Mouse (Mus musculus) kidney, embryonic 15.5 days (tissue): ENCODE data around the gene Arhgap32. TPM values are rescaled to one million over a fixed set of nuclear protein-coding genes. Genes with fewer than 3 reads are reported as not detected.
"Not testable (repeated sequence)": the region's sequence is repeated elsewhere in the genome, so short reads cannot be mapped to it uniquely, and the experiment has no call there.

Experiments used
- ATAC-seq: fragments of 200-750 bp; cut with Nextera tagmentation; replicated peaks from 2 replicates; pipeline ENCODE4 v1.8.0; 2017; ENCODE audit warnings: moderate TSS enrichment; ENCODE audit not compliant: low FRiP score
- H3K27ac ChIP-seq: fragments of 300-500 bp; sonication (generic); 2 replicates; pipeline ENCODE4 v1.5.1; 2015; ENCODE audit warnings: mild to moderate bottlenecking, inconsistent platforms
- H3K27me3 ChIP-seq: fragments of 300-500 bp; sonication (generic); 2 replicates; pipeline ENCODE4 v1.6.1; 2015; ENCODE audit warnings: inconsistent platforms
- H3K36me3 ChIP-seq: fragments of 300-500 bp; sonication (generic); 2 replicates; pipeline ENCODE4 v1.6.1; 2015; ENCODE audit warnings: inconsistent platforms
- H3K4me1 ChIP-seq: fragments of 300-500 bp; sonication (generic); 2 replicates; pipeline ENCODE4 v1.6.1; 2015; ENCODE audit warnings: inconsistent platforms
- H3K4me2 ChIP-seq: fragments of 300-500 bp; sonication (generic); 2 replicates; pipeline ENCODE4 v1.6.1; 2015; ENCODE audit warnings: moderate library complexity, mild to moderate bottlenecking, inconsistent platforms
- H3K4me3 ChIP-seq: fragments of 300-500 bp; sonication (generic); replicated peaks from 2 replicates; pipeline ENCODE4 v1.5.1; 2015; ENCODE audit warnings: mild to moderate bottlenecking, inconsistent platforms
- H3K9ac ChIP-seq: fragments of 300-500 bp; sonication (generic); 2 replicates; pipeline ENCODE4 v1.6.1; 2015; ENCODE audit warnings: mild to moderate bottlenecking, inconsistent platforms
- H3K9me3 ChIP-seq: fragments of 300-500 bp; sonication (generic); replicated peaks from 2 replicates; pipeline ENCODE4 v1.6.1; 2016; ENCODE audit warnings: inconsistent platforms
- WGBS: fragments of 180-500 bp; shearing (Covaris S2); methylation state at CpG from one replicate; pipeline ENCODE4 v1.1.7; 2015; ENCODE audit warnings: mixed read lengths; 5-methylcytosine and 5-hydroxymethylcytosine counted together
- polyA plus RNA-seq: library from polyadenylated mRNA; unstranded; fragments of >200 nt; fragmentation: Nextera tagmentation; extraction: Ambion mirVana; gene quantifications from 2 replicates; pipeline ENCODE4 v1.2.1, GENCODE M21; 2015

Arhgap32 gene
- polyA plus RNA-seq, 1 experiment from 2014 or later, result 8.6 TPM

DNA sequence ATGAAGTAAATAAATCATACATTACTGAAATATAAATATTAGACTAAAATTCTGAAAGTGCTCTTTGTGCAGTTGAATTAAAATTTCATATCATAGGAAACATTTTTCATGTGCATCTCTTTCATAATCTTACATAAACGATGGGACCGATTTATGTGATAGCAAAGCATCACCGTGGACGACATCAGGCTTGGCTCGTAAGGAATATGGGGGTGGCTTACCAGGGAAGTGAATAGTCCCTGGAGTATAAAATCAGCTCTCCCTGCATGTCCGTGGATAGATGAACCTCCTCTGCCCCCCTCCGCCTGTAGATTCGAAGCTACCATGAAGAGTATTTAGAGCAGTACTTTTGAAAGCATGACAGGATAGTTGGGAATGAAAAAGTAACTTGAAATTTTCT is 11.3 kb upstream of the Arhgap32 start:
- Histone ChIP-seq H3K4me2 (no peak overlapping the region), H3K27ac (no peak overlapping the region), H3K9ac (no peak overlapping the region), H3K36me3 (no peaks in the 10 kb centered on the region), H3K4me3 (no peak overlapping the region), H3K9me3 (no peaks in the 10 kb centered on the region), H3K27me3 (no peaks in the 10 kb centered on the region), H3K4me1 (no peaks in the 10 kb centered on the region)
- 70% methylated on average over 8 of the region's 8 CpGs for WGBS
- ATAC-seq, result no peak

DNA sequence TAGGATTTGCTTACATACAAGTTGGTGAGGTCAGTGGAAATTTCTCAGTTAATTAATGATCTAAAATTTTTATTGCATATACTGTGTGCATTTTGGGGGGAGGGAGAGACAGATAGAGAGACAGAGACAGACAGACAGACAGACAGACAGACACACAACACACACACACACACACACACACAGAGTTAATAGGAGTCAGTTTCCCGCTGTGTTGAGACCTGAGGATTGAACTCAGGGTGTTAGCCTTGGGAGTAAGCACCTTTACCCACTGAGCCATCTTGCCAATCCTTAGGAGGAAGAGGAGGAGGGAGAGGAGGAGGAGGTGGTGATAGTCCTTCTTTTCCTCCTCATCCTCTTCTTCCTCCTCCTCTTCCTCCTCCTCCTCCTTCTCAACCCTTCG is 5.6 kb upstream of the Arhgap32 start:
- H3K4me3 ChIP-seq, result no peak overlapping the region
- H3K4me2 ChIP-seq, result no peak overlapping the region
- ATAC-seq, result no peak
- no peaks in the 10 kb centered on the region for H3K9me3 ChIP-seq
- H3K27me3 ChIP-seq, result no peaks in the 10 kb centered on the region
- H3K4me1 ChIP-seq, result 0 out of 2 replicates have a peak, but pooled peaks cover 3% of the 10 kb centered on the region
- H3K36me3 ChIP-seq, result no peaks in the 10 kb centered on the region
- H3K9ac ChIP-seq, result no peak overlapping the region
- no peak overlapping the region for H3K27ac ChIP-seq
- 92% methylated on average over 2 of the region's 2 CpGs for WGBS

GRCm38 (mm10) chr9:32116272-32116671 is 336 bp downstream of the Arhgap32 start:
- Histone ChIP-seq H3K4me1 (0 out of 2 replicates have a peak, but pooled peaks cover 7% of the 10 kb centered on the region), H3K27me3 (no peaks in the 10 kb centered on the region), H3K4me2 (no peak overlapping the region), H3K9me3 (0 out of 2 replicates have a peak, but pooled peaks cover 2% of the 10 kb centered on the region), H3K36me3 (no peaks in the 10 kb centered on the region), H3K4me3 (no peak overlapping the region), H3K9ac (no peak overlapping the region), H3K27ac (no peak overlapping the region)
- no peak for ATAC-seq
- WGBS, result 69% methylated on average over 5 of the region's 5 CpGs

GRCm38 (mm10) chr9:32117876-32118275 is 1.9 kb downstream of the Arhgap32 start:
- ATAC-seq, result no peak
- no peak overlapping the region for H3K9ac ChIP-seq
- no peaks in the 10 kb centered on the region for H3K27me3 ChIP-seq
- H3K4me2 ChIP-seq, result no peak overlapping the region
- no peak overlapping the region for H3K4me3 ChIP-seq
- 0 out of 2 replicates have a peak, but pooled peaks cover 7% of the 10 kb centered on the region for H3K4me1 ChIP-seq
- no peaks in the 10 kb centered on the region for H3K36me3 ChIP-seq
- H3K27ac ChIP-seq, result no peak overlapping the region
- H3K9me3 ChIP-seq, result 0 out of 2 replicates have a peak, but pooled peaks cover 3% of the 10 kb centered on the region
- 40% methylated on average over 4 of the region's 4 CpGs for WGBS

- Histone ChIP-seq H3K36me3 (no peaks in the 10 kb centered on the region), H3K4me3 (no peak overlapping the region), H3K27ac (no peak overlapping the region), H3K27me3 (no peaks in the 10 kb centered on the region), H3K9ac (no peak overlapping the region), H3K4me2 (no peak overlapping the region), H3K9me3 (0 out of 2 replicates have a peak, but pooled peaks cover 3% of the 10 kb centered on the region), H3K4me1 (0 out of 2 replicates have a peak, but pooled peaks cover 7% of the 10 kb centered on the region)
- ATAC-seq, result no peak
Observed at GRCm38 (mm10) chr9:32118433-32118832, 2.5 kb downstream of the Arhgap32 start.

GRCm38 (mm10) chr9:32119586-32119985 is 3.6 kb downstream of the Arhgap32 start:
- Histone ChIP-seq H3K4me1 (0 out of 2 replicates have a peak, but pooled peaks cover 7% of the 10 kb centered on the region), H3K36me3 (no peaks in the 10 kb centered on the region), H3K27me3 (no peaks in the 10 kb centered on the region), H3K9me3 (0 out of 2 replicates have a peak, but pooled peaks cover 3% of the 10 kb centered on the region), H3K4me2 (no peak overlapping the region), H3K27ac (no peak overlapping the region), H3K9ac (no peak overlapping the region), H3K4me3 (no peak overlapping the region)
- no peak for ATAC-seq
- 93% methylated on average over 6 of the region's 6 CpGs for WGBS

- Histone ChIP-seq H3K9ac (no peak overlapping the region), H3K4me1 (0 out of 2 replicates have a peak, but pooled peaks cover 5% of the 10 kb centered on the region), H3K36me3 (no peaks in the 10 kb centered on the region), H3K4me2 (no peak overlapping the region), H3K4me3 (no peak overlapping the region), H3K27ac (no peak overlapping the region), H3K9me3 (0 out of 2 replicates have a peak, but pooled peaks cover 3% of the 10 kb centered on the region), H3K27me3 (no peaks in the 10 kb centered on the region)
- 84% methylated on average over 1 of the region's 1 CpGs for WGBS
- ATAC-seq, result no peak
Observed at GRCm38 (mm10) chr9:32120162-32120561, 4.2 kb downstream of the Arhgap32 start.

- not testable (repeated sequence) for ATAC-seq, H3K27me3 ChIP-seq, H3K27ac ChIP-seq, H3K9me3 ChIP-seq, H3K36me3 ChIP-seq, H3K4me2 ChIP-seq, H3K4me1 ChIP-seq, H3K9ac ChIP-seq, H3K4me3 ChIP-seq
- 93% methylated on average over 13 of the region's 13 CpGs for WGBS
Observed at GRCm38 (mm10) chr9:32121271-32121670, 5.3 kb downstream of the Arhgap32 start.

DNA sequence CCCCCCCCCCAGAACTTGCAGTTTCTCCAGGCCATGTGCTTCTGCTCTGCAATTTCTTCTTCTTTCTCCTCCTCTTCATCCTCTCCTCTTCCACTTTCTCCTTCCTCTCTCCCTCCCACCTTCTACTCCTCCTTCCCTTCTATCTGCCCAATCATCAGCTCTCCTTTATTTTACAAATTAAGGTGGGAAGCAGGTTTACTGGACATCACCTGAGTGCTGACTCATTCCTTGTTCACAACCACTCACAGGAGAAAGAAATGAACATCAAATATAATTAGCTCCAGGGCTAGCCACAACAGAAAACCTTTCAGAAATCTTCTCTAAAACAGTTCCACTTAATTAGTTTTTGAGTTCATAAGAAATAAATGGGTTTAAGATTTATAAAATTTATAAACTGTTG is 20.3 kb downstream of the Arhgap32 start:
- H3K27me3 ChIP-seq, result no peaks in the 10 kb centered on the region
- no peak overlapping the region for H3K9ac ChIP-seq
- H3K36me3 ChIP-seq, result 0 out of 2 replicates have a peak, but pooled peaks cover 3% of the 10 kb centered on the region
- no peaks in the 10 kb centered on the region for H3K4me1 ChIP-seq
- no peaks in the 10 kb centered on the region for H3K9me3 ChIP-seq
- ATAC-seq, result no peak
- no peak overlapping the region for H3K4me2 ChIP-seq
- no peak overlapping the region for H3K27ac ChIP-seq
- no peak overlapping the region for H3K4me3 ChIP-seq

GRCm38 (mm10) chr9:32136680-32137295 is 20.9 kb downstream of the Arhgap32 start:
- ATAC-seq, result no peak
- no peak overlapping the region for H3K4me2 ChIP-seq
- 74% methylated on average over 11 of the region's 11 CpGs for WGBS

GRCm38 (mm10) chr9:32137697-32138426 is 21.9 kb downstream of the Arhgap32 start:
- Histone ChIP-seq H3K36me3 (no peaks in the 10 kb centered on the region), H3K27ac (no peak overlapping the region), H3K4me3 (no peak overlapping the region), H3K9ac (no peak overlapping the region), H3K4me1 (peaks cover 4% of the 10 kb centered on the region), H3K9me3 (no peaks in the 10 kb centered on the region), H3K4me2 (no peak overlapping the region), H3K27me3 (no peaks in the 10 kb centered on the region)
- no peak for ATAC-seq
- WGBS, result 92% methylated on average over 14 of the region's 14 CpGs

More at GRCm38 (mm10) chr9:32136680-32137295, 20.9 kb downstream of the Arhgap32 start:
- Histone ChIP-seq H3K9ac (no peak overlapping the region), H3K4me1 (no peaks in the 10 kb centered on the region), H3K36me3 (0 out of 2 replicates have a peak, but pooled peaks cover under 1% of the 10 kb centered on the region), H3K27ac (no peak overlapping the region), H3K9me3 (no peaks in the 10 kb centered on the region), H3K27me3 (no peaks in the 10 kb centered on the region), H3K4me3 (no peak overlapping the region)

DNA sequence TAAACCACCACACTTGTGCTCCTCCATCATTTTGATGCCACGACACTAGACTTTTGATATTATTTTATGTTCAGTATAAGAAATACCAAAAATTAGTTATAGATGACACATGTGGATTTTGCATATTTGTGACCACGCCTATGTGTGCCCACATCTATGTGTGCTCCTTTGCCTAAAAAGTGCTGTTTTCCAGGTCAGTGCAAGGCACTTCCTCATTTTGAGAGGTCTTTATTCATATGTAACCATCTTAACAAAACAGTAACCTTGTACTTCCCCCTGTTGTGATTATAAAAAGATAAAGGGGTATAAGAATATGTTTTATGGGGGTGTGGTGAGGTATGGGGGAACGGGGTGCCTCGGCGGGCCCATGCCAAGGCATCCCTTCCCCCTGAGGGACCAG is 22.7 kb downstream of the Arhgap32 start:
- Histone ChIP-seq H3K27me3 (no peaks in the 10 kb centered on the region), H3K4me2 (no peak overlapping the region), H3K4me3 (no peak overlapping the region), H3K4me1 (peaks cover 10% of the 10 kb centered on the region), H3K27ac (no peak overlapping the region), H3K9me3 (no peaks in the 10 kb centered on the region), H3K9ac (no peak overlapping the region), H3K36me3 (no peaks in the 10 kb centered on the region)
- ATAC-seq, result no peak
- WGBS, result 97% methylated on average over 5 of the region's 5 CpGs
